Mouse (Mus musculus) lung, embryonic 14.5 days (tissue): ENCODE results near the gene Ago1. TPM values are rescaled to one million over a fixed set of nuclear protein-coding genes. Genes with fewer than 3 reads are reported as not detected.
A peak's percentile ranks its signal among the peaks of the same experiment; 100 is the strongest.

Experiments
- ATAC-seq: fragments of 200-750 bp; cut with Nextera tagmentation; 2 replicates; pipeline ENCODE4 v1.8.0; 2017; ENCODE audit warnings: mild to moderate bottlenecking, moderate TSS enrichment, moderate library complexity; ENCODE audit not compliant: insufficient read depth
- DNase-seq: peaks from one replicate; pipeline ENCODE4 v3.0.0-alpha.2; 2015
- H3K27ac ChIP-seq: fragments of 300-500 bp; sonication (generic); 2 replicates; pipeline ENCODE4 v1.5.1; 2014; ENCODE audit warnings: low read depth, mild to moderate bottlenecking, moderate library complexity
- H3K27me3 ChIP-seq: fragments of 300-500 bp; sonication (generic); 2 replicates; pipeline ENCODE4 v1.6.1; 2014; ENCODE audit warnings: low read length, control low read depth; ENCODE audit not compliant: insufficient read depth
- H3K36me3 ChIP-seq: fragments of 300-500 bp; sonication (generic); 2 replicates; pipeline ENCODE4 v1.6.1; 2014; ENCODE audit warnings: control low read depth; ENCODE audit not compliant: insufficient read depth
- H3K4me1 ChIP-seq: fragments of 300-500 bp; sonication (generic); 2 replicates; pipeline ENCODE4 v1.6.1; 2014; ENCODE audit warnings: antibody characterized with exemption, control low read depth; ENCODE audit not compliant: insufficient read depth
- H3K4me2 ChIP-seq: fragments of 300-500 bp; sonication (generic); 2 replicates; pipeline ENCODE4 v1.6.1; 2014; ENCODE audit warnings: mild to moderate bottlenecking
- H3K4me3 ChIP-seq: fragments of 300-500 bp; sonication (generic); 2 replicates; pipeline ENCODE4 v1.5.1; 2014; ENCODE audit warnings: low read depth, low read length
- H3K9ac ChIP-seq: fragments of 300-500 bp; sonication (generic); 2 replicates; pipeline ENCODE4 v1.6.1; 2014
- H3K9me3 ChIP-seq: fragments of 300-500 bp; sonication (generic); 2 replicates; pipeline ENCODE4 v1.6.1; 2016; ENCODE audit warnings: low read depth, low read length, control low read depth
- CTCF ChIP-seq: IDR thresholded peaks from 2 replicates; pipeline ENCODE4 v1.5.1; 2016; ENCODE audit warnings: antibody characterized with exemption, low read depth
- WGBS: fragments of 180-500 bp; shearing (Covaris S2); extraction: QIAGEN DNeasy Blood & Tissue Kit; methylation state at CpG from one replicate; pipeline ENCODE4 v1.1.7; 2014; 5-methylcytosine and 5-hydroxymethylcytosine counted together
- polyA plus RNA-seq: library from polyadenylated mRNA; unstranded; fragments of >200 nt; fragmentation: Nextera tagmentation; extraction: Ambion mirVana; gene quantifications from 2 replicates; pipeline ENCODE4 v1.2.1, GENCODE M21; 2014

Gene Ago1
- polyA plus RNA-seq, result 10.7 and 11.6 TPM in 2 replicates

DNA sequence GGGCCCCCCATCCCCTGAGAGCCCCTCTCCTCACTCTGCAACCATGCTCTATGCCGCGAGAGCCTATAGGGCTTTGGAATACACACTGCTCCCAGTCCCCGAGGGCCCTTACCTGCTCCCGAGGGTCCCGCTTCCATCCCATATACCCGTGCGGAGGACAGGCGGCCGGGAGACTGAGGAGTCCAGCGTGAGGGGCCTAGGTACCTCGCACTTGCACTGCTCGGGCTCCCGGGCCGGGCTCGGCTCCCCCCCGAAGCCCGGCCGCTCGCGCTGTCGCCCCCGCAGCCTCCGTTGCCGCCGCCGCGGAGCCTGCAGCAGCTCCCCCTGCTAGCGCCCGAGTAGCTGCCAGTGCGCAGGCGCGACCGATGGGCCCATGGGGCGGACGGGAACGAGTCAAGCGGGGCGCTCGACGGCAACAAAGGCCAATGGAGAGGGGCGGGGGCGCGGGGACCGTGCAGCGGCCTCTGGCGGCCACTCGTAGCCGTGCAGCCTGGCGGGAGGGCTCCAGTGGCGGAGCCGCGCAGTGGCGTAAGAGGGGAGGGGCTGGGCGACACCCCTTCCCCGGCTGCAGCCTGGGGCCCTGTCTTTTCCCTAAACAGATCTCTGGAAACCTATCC, at the start of gene Ago1:
Ago1 (minus strand) TSS at position 299 of the 617 bp plus-strand sequence.
- H3K9me3 ChIP-seq, result no peaks in the 10 kb centered on the region
- WGBS, result 2% methylated on average over 46 of the region's 55 CpGs
- H3K4me1 ChIP-seq, result peaks cover 18% of the 10 kb centered on the region; the same call in 1 of the 2 replicates
- peak within 1 kb of the TSS; percentile 90 for H3K27ac ChIP-seq
- ATAC-seq (peak; percentile 88), DNase-seq (peak; percentile 96)
- TF ChIP-seq CTCF, result peak; percentile 81
- H3K36me3 ChIP-seq, result no peaks in the 10 kb centered on the region
- H3K4me3 ChIP-seq, result peak within 1 kb of the TSS; percentile 83
- no peaks in the 10 kb centered on the region for H3K27me3 ChIP-seq
- H3K9ac ChIP-seq, result peak within 1 kb of the TSS; percentile 87
- peak within 1 kb of the TSS; percentile 75 for H3K4me2 ChIP-seq

GRCm38 (mm10) chr4:126512308-126513066, 44.1 kb upstream of the Ago1 start:
- H3K27me3 ChIP-seq, result no peaks in the 10 kb centered on the region
- H3K27ac ChIP-seq, result peak overlapping the region; percentile 68
- H3K36me3 ChIP-seq, result no peaks in the 10 kb centered on the region
- H3K4me2 ChIP-seq, result no peak overlapping the region
- no peaks in the 10 kb centered on the region for H3K4me1 ChIP-seq
- WGBS, result 67% methylated on average over 6 of the region's 6 CpGs
- ATAC-seq (peak; percentile 92), DNase-seq (peak; percentile 65)
- H3K9me3 ChIP-seq, result no peaks in the 10 kb centered on the region
- H3K4me3 ChIP-seq, result no peak overlapping the region
- no peak overlapping the region for H3K9ac ChIP-seq
- TF ChIP-seq CTCF, result no peak

DNA sequence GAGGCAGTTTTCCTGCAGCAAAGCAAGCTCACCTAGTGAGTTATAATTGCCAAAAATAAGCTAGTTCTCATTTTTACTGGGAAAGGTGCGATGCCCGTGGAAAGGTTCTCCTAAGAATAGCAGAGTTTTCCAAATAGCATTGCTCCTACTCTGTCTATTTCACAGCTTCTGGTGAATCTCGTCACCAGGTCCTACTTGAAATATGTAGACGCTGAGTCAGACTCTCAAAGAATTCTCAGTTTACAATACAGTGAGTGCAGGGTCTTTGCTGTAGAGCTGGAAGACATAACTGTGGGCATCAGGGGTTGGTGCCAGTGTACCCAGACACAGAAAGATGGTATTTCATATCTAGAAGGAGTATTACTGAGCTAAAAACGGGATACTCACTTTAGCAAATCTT, 42.6 kb upstream of the Ago1 start:
- TF ChIP-seq CTCF, result no peak
- Histone ChIP-seq H3K9ac (no peak overlapping the region), H3K27ac (peak overlapping the region; percentile 63), H3K4me2 (no peak overlapping the region), H3K36me3 (no peaks in the 10 kb centered on the region), H3K4me1 (no peaks in the 10 kb centered on the region), H3K4me3 (no peak overlapping the region), H3K9me3 (no peaks in the 10 kb centered on the region), H3K27me3 (no peaks in the 10 kb centered on the region)
- DNase-seq, result peak; percentile 32
- ATAC-seq, result no peak
- WGBS, result 59% methylated on average over 5 of the region's 5 CpGs

DNA sequence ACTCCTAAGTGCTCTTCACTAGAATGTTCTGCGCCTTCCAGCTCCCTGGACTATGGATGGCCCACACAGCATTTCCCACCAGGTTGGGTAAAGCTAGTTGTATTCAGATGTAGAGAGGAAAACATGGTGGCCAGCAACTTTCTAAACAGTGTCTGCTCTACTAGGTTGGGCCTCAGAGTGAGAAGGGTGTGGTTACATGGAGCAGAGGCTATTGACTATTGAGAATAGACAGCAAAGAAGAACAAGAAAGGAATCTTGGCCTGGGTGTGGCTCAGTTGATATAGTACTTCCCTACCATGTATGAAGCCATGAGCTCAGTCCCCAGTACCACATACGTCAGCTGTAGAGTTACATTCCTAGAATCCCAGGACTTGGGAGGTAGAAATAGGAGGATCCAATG, 40.7 kb upstream of the Ago1 start:
- ATAC-seq (no peak), DNase-seq (no peak)
- H3K36me3 ChIP-seq, result no peaks in the 10 kb centered on the region
- H3K4me3 ChIP-seq, result no peak overlapping the region
- no peaks in the 10 kb centered on the region for H3K9me3 ChIP-seq
- no peak overlapping the region for H3K4me2 ChIP-seq
- H3K9ac ChIP-seq, result no peak overlapping the region
- H3K27ac ChIP-seq, result no peak overlapping the region
- H3K27me3 ChIP-seq, result no peaks in the 10 kb centered on the region
- no peaks in the 10 kb centered on the region for H3K4me1 ChIP-seq
- WGBS, result 86% methylated on average over 2 of the region's 2 CpGs
- TF ChIP-seq CTCF, result no peak

DNA sequence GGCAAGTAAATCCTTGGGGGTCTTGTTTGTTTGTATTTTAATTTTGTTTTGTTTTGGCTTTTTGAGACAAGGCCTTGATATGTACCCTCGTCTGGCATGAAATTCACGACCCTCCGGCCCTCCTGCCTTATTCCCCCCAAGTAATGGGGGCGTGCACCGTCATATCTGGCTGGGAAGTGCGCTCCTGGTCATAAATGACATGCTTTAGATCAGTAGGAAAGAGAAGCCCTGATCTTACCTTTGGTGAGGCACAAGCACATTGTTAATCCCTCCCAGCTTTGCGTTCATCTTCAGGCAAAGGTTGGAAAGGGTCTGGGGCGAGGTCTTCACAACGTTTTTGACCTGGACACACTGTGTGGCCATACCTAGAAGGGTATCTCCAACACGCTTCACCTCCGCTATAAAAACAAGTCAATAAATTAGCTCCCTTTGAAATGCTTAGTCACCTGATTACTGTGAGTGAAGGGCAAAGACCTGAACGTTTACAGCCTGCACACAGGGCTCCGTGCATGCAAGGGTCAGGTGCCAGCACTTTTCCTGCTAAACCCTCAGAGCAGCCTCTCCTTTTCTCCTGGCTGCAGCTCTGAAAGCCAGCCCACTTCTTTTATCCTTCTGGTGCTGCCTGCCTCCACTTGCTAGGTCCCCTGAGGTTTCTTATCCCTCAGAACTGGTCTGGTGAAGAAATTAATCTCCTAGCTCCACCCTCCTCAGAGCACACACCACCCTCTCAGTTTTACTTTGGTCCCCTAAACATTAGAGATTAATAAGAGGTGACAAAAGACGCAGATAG, 39.9 kb upstream of the Ago1 start:
- ATAC-seq (no peak), DNase-seq (no peak)
- Histone ChIP-seq H3K4me2 (no peak overlapping the region), H3K9ac (no peak overlapping the region), H3K27ac (no peak overlapping the region), H3K9me3 (no peaks in the 10 kb centered on the region), H3K4me3 (no peak overlapping the region), H3K27me3 (no peaks in the 10 kb centered on the region), H3K36me3 (no peaks in the 10 kb centered on the region), H3K4me1 (no peaks in the 10 kb centered on the region)
- no peak for TF ChIP-seq CTCF
- 59% methylated on average over 14 of the region's 14 CpGs for WGBS

DNA sequence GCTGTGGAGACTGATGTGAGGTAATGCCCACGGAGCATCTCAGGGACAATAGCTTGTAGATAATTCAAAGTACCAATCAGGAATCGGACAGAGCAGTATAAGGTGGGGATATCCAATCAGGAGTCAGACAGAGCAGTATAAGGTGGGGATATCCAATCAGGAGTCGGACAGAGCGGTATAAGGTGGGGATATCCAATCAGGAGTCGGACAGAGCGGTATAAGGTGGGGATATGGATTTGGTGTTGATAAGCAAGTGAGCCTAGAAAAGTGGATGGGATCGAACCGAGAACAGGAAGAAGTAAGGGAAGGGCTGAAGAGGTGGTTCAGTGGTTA, 34.6 kb upstream of the Ago1 start:
- ATAC-seq (peak; percentile 66), DNase-seq (no peak)
- Histone ChIP-seq H3K27me3 (no peaks in the 10 kb centered on the region), H3K9me3 (no peaks in the 10 kb centered on the region), H3K4me3 (no peak overlapping the region), H3K9ac (no peak overlapping the region), H3K4me1 (0 out of 2 replicates have a peak, but pooled peaks cover 2% of the 10 kb centered on the region), H3K4me2 (0 out of 2 replicates have a peak overlapping the region, but pooled peaks have one; percentile 2), H3K27ac (no peak overlapping the region), H3K36me3 (no peaks in the 10 kb centered on the region)
- TF ChIP-seq CTCF, result no peak
- 62% methylated on average over 8 of the region's 8 CpGs for WGBS
